Mouse (Mus musculus): ENCODE results near the gene Cbarp.
A peak's percentile ranks its signal among the peaks of the same experiment; 100 is the strongest.

Gene Cbarp

DNA sequence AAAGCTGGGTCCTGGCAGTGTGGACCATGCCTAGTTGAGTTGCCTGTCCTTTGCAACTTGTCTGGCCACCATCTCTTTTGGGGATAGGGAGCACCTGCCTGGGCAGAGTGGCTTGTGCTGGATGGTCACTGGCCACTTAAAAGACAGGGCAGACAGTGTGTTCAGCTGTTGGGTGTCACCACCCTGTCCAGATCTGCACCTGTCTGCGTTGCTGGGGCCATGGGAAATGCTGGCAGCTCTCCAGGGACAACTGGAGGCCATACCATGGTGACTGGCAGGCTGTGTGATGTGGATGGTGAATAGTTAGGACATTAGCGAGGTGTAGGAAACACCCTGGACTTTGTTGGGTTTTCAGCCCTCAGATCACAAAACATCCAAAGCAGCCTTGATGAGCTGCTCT, 20.5 kb downstream of the Cbarp start:
- DNase-seq: no peak

DNA sequence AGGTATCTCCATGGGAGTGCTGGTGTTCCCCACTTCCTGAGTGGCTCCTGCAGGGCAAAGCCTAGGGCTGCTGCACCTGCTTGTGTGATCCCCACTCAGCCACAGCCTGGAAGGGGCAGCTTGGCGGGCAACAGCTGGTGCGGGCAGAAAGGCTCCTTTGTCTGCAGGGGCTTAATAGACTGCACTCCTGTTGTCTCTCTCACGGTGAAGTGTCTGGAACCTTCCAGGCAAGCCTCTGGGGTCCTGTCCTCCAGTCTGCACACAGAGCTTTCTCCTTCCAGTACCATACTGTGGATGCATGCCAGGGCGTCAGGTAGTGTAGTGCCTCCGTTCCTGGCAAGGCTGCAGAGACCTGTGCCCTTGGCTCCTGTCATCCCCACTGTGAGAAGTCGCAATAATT, 22.1 kb downstream of the Cbarp start:
- DNase-seq: peak; percentile 69

DNA sequence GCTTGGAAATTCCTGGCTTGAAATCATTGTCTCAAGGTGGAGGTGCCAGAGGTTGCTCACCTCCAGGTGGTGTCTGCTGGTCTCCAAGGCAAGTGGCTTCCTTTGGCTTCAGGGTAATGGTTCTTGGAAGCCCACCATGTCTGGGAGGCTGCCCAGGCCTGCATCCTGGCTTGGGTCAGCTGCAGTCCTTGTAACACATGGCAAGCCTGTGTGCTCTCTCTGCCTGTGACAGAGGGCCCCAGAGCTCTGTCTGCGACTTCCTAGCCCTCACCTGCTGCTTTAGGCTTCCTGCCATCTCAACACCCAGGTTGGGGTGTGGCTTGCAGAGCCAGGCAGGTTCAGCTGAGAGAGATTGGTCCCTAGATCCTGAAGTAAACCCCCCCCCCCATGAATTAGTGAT, 22.9 kb downstream of the Cbarp start:
- DNase-seq: peak; percentile 73

DNA sequence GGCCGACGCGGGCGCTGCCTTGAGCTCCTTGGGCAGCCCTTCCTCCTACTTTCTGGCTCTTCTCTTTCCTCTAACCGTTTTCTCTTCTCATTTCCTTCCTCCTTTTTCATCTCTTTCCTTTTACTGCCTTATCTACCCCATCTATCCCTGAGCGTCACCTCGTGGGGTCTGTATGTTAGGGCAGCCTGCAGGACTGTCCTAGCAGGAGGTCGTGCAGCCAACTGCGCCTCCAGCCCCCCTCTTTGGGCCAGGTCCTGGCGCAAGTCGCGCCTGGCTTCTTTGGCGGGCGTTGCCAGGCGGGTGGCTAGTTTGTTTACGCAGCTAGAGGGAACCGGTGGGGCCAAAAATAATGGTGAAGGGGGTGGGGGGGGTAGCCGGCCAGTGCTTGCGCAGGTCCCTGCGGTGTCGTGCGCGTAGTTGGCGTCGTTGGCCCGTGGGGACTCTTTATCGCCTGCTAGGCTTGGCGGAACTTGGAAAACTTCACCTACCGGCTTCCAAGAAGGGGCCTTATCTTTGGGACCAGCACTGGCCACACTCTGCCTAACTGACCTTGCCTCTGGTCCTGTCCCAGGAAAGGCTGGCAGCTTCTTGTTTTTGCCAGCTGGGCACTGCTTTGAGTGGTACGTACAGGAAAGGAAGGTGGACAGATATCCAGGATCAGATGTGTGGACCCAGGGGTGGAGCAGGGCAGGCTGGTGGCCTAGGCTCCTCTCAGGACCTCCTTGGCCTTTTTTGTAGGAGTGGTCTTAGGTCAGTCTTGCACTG, 23.5 kb downstream of the Cbarp start:
- peak; percentile 65 for DNase-seq

DNA sequence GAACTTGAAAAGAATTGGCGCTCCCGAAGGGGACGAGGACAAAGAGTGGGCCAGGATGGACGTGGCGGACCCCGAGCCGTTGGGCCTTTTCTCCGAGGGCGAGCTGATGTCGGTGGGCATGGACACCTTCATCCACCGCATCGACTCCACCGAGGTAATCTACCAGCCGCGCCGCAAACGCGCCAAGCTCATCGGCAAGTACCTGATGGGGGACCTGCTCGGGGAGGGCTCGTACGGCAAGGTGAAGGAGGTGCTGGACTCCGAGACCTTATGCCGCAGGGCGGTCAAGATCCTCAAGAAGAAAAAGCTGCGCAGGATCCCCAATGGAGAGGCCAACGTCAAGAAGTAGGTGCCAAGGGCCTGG, 24.1 kb downstream of the Cbarp start:
- peak; percentile 61 for DNase-seq

DNA sequence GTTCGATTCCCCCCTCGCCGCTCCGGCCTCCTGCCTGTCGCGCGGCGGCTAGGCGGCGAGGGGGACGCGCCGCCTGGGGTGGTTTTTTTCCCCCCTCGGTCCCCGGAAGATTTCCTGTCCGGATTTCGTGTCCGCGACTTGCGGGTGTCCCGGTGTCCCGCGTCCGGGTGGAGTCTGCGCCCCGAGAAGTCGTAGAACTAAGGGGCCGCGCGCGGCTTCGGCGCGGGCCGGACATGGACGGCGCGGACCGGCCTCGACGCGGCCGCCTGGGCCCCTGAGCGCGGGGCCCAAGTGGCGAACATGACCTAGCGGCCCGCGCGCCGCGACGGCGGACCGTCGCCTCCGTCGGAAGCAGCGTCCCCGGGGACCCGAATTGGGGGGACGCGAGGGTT, 24.7 kb downstream of the Cbarp start:
- no peak for DNase-seq

DNA sequence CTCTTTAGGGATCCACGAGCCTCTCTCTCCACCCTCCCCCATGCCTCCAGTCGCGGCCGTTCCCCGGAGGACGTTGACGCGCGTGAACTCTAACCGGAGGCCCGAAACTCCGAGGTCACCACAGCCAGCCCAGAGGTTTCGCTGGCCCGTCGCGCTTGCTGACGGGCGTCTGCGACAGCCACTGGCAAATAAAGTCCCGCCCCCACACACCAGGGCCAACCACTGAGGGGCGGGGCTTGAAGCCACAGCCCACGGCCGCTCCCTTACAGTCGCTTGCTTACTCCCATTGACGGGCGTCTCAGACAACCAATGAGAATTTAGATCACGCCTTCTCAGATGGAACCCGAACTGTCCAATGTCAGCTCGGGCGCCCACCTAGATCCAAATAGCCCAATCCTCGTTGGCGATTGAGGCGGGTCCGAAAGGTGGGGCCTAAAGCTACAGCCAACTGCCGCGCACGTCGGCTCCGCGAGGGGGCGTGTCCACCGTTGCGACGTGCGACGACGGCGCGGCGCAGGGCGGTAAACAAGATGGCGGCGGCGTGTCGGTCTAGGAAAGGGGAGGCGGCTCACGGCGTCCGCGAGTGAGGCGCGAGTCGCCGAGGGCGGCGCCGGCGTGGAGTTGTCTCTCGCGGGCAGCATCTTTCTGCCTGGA, 25.2 kb downstream of the Cbarp start, which contains the start of gene Stk11:
Gene Stk11, plus strand, starts transcription at position 514 of the 654 bp plus-strand sequence.
- peak; percentile 100 for DNase-seq

DNA sequence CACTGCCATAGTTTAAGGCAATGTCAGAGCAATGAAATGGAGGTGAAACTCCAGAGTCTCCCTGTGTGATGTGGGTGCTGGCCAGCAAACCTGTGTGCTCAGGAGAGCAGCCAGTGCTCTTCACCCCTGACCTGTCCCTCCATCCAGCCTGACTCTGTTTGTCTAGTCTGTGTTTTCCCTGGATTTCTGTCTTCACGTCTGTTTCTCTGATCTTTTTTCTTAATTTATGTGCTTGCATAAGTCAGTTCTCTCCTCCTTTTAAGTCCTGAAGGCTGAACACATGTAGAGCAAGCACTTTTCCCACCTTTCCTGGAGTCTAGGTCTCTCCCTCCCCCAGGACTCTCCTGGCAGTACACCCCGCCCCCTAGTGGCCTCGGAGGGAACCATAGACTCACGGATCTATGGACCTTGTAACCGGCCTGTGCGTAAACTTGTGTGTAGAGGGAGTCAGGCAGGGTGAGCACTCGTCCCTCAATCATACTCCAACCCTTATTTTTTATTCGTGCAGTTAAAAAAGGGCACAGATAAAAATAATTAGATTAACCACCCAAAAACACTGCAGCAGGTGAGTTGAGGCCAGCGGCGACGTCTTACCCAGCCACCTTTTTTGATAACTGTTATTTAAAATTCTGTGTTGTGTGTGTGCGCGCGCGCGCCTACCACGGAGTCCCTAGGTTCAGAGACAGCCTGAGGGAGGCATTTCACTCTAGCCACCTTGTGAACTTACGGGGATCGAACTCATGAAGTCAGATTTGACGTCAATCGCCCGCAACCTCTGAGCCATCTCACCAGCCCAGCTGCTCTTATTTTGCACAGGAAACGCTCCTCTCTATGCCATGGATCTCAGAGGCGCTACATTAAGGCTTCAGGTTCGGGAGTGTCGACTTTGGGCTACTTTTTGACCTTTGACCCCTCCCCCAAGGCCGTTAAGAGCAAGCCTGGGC, 26.0 kb downstream of the Cbarp start:
- DNase-seq: peak; percentile 96

DNA sequence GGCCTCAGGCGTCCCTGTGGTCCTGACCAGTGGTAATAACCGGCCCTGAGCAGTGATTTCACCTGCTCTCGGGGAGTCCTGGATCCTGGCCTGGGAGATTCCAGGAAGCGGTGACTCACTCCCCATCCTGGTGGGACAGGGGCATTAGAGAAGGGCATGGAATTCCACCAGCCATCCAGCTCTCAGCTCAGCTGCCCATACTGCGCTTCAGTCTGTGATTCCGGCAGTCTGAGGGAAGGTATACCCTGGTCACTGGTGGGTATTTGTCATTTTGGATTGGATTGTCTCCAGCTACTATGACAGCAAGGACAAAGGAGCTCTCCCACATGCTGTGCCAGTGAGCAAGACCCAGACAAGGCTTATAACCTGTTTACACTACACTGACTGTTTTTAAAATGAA, 33.0 kb downstream of the Cbarp start:
- no peak for DNase-seq

DNA sequence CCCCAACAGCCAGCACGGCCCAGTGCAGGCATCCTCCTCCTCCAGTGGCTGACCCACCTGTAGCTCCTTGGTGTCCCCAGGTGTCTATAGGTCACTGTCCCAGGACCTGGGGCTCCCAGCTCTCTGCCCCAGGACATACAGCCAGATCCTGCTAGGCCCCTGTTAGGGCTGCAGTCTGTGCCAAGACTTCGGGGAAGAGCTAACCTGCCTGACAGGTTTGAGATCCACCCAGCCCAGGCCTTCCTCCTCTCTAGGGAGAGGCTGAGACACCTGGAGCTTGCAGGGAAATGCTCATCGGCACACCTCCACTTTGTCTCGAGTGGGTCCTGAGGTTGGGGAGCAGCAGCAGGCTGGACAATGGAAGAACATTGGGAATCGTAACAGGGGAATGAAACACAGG, 34.7 kb downstream of the Cbarp start:
- DNase-seq: no peak

DNA sequence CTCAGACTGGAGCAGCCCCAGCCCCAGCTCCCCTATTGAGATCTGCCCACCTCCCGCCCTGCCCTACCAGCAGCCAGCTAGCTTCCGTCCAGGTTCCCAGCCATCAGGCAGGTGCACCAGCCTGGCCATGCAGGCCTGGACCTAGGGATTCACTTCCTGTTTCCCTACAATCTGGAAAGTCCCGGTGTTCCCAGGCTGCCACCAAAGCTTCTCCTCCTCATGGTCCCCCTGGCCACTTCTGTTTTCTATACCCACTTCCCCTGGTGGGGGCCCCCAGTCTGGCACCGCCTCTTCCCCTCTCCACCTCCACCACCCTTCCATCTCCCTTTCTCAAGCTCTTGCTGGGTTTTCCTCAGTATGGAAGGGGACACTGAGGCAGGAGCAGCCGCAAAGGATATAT, 35.2 kb downstream of the Cbarp start, which contains the start of gene Sbno2:
Gene Sbno2, minus strand, starts transcription at position 112 of the 400 bp plus-strand sequence.
- DNase-seq: no peak

DNA sequence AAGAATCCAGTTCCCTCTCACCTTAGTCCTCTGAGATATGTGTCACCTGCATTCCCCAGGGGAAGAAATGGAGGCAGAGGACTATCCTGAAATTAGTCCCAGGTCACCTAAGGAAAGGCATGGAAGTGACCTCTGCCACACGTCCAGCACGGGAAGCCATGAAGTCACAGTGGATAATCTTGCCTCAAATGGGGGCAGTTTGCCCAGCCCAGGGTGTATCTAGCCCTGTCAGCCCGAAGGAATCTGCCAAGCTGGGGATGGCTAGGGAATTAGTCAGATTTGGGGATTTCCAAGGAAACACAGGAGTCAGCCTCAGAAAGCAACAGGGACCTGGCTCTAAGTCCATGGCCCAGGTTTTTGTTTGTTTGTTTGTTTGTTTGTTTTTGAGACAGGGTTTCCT, 36.5 kb downstream of the Cbarp start:
- DNase-seq: no peak

DNA sequence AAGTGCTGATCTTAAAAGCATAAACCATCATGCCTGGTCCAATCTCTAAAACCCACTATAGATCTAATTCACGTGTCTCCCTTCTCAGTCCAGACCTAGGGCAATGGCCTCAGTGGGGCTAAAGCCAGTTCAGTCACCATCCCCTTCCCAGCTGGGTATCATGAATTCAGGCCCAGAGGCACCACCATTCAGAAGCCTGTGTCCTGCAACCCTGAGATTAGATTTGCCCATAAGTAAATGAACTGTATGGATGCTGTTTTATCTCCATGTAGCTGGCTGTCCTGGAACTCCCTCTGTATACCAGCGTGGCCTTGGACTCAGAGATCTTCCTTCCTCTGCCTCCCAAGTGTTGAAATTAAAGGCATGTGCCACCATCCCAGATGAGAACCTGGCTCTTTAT, 37.6 kb downstream of the Cbarp start:
- no peak for DNase-seq

DNA sequence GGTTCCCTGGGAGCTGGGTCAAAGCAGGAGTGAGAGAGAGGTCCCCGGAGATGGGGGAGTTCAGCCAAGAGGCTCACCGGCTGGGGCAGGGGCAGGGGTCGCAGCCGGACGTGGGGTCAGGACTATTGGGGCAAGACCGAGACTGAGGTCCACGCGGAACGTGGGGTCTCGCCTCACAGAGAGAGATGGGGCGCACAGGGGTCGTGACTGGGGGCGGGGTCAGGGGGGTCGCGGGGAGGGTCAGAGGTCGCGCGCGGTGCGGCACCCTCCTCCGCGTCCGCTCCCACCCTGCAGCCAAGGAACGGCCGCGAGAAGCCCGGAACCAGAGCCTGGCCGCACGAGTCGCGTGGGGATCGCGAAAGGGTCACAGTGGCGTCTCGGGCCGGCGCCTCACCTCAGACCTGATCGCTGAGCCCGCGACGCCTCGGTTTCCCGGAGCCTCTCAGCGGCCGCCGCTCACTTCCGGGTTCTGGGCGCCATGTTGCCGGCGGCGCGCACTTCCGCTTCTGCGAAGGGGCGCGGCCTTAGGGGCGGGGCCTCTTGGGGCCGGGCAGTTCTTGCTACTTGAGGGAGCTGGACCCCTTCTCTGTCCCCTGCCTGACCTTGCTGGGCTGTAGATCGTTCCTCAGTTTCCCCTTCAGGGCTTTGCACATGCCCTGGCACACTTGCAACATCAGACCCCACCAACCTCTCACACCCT, 38.3 kb downstream of the Cbarp start:
- peak; percentile 83 for DNase-seq

DNA sequence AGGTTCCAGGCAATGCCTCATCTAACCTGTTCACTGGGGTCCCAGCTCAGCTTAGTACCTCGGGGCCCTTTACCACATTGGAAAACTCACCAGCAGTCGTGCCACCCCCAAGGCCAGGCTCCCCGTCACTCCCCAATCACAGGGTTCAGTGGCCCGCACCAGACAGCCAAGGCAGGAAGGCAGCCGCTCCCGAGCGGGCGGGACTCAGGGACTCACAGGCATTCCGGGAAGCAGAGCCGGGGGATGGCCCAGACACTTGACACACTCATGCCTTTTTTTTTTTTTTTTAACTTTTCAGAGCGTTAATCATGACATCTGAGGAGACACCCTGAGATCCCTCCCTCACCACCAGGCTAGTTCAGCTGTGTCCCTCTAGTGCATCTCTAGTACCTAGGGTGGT, 39.7 kb downstream of the Cbarp start:
- no peak for DNase-seq

DNA sequence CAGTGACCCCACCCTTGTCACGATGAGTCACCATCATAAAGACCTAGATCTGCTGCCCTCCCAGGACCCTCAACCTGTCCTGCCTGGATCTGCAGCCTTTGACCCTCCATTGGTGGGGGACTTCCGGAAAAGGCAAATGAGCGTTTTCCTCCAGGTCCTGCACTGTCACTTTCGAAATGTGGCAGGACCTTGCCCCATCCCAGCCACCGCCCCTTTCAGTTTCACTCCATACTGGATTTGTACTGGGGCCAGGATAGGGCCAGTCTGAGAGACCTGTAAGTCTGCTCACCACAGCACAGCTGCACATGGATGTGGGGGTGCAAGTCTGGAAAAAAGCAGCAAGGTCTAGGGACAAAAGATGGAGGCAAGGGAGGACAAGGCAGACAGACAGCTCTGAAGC, 42.0 kb downstream of the Cbarp start:
- no peak for DNase-seq

DNA sequence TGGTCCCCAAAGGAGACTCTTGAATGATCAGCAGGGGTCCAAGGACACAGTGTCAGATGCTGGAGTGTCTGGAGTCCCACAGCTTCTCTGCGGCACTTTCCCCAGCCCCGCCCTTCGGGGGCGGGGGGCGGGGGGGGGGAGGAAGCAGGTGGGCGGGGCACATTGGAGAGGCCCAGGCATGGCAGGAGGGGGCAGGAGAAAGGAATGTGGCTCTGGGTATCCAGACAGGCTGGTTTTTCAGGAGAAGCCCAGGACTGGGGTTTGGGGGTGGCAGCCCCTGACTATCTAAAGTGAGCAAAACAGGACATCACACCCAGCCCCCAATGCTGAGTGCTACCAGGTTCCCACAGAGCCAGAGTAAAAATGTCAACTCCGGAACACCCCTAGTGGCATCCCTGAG, 43.4 kb downstream of the Cbarp start:
- no peak for DNase-seq

DNA sequence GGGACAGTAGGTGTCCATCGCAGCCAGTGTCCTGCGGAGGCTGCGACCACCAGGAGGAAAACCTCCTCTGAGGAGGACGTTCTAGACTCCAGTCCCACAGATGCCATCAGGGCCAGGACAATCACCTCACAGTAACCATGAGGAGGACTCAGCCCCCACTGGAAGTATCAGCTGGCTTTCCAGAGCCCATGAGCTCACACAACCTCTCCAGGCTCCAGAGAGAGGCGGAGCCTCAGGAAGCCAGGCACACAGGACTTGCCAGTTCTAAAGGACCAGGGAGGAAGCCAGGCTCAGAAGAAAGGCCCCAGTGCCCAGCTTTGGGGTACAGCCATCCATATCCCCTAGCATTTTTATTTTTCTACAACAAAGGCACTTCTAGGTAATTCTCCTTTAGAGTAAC, 45.1 kb downstream of the Cbarp start:
- no peak for DNase-seq

DNA sequence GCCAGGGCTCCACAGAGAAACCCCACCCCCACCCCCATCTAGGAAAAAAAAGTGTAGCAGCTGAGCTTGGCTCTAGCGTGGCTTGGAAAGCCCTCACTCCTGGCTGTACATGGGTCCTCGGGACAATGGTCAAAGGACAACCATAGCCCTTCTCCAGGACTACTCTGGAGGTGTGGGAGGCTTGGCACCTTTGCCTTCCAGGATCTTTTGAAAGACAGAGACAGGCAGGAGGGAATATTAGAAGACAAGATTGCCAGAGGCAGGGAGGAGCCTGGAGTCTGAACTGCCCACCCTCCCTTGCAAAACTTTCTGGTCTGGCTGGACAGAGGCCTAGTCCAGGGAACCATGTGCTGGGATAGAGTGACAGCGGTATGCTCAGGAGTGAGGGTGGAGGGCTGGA, 46.0 kb downstream of the Cbarp start:
- no peak for DNase-seq

DNA sequence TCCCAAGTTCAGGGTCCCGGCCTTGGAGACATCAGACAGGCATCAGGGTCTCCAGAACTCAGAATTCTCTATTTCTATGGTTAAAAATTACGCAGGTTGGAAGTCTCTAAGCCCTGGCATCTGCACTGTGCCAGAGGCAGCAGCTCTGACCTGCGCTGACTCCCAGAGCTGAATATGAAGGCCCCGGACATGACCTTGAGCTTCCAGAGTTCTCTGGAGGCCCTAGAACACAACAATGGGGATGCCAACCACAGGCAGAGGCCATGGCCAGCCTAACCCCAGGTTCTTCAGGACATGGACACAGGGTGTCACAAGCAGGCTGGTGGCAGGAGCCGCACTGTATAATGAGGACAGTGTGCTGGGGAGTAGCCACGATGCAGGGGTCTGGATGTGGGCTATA, 46.5 kb downstream of the Cbarp start:
- no peak for DNase-seq

DNA sequence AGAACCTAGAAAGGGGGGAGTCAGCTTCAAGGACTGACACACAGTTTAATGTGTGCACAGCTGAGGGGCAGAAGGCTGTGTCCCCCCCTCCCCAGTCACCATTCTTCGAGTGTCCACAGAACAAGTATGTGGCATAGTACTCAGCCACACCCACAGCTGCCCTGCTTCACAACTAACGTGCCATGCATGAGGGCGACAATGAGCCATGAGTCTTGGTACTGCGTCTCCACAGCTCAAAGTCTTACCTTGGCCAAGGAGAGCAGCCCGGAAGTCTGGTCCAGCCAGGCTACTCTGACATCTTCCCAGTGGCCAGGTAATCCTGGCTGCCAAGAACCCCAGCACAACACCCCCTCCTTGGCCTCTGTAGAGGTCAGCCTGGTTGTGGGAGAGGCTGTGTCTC, 47.9 kb downstream of the Cbarp start:
- DNase-seq: no peak

DNA sequence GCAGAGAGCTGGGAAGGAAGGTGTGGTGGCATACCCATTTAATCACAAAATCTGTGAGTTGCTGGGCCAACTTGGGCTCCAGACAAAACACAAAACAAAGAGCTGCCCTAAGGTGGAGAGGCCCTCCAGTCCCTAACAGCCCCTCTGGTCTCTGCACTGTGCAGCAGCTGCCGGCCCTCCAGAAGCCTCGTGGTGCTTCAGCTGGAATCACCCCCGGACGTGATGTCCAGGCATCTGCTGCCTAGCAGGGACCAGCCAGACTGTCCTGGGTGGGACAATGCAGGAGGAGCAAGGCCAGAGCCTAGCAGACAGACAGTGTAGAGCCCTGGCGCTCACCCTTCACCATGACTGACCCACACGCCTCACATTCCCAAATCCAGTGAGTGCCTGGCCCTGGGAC, 49.1 kb downstream of the Cbarp start:
- no peak for DNase-seq

DNA sequence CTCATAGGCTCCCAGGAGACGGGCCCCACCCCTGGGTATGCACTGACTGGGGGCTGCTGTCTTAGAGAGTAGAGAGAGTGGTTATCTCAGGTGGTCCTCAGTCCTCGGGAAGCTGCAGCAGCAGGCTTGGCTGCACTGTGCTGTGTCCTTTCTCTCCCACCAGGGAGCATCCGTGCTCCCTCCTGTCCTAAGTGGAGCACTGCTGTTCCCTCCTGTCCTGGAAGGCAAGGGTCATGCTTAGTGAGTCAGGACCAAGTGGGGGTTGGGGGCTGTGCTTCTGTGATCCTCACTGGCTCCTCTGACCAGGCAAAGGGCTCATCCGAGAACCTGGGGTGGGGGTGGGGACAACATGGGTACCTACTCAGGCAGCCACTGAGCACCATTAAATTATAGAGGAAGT, 51.5 kb downstream of the Cbarp start:
- DNase-seq: no peak
